Mouse (Mus musculus) bone marrow, adult 2 months (tissue): ENCODE results near the gene Ddx4. TPM values are rescaled to one million over a fixed set of nuclear protein-coding genes. Genes with fewer than 3 reads are reported as not detected.

Experiments
- H3K27ac ChIP-seq: fragments of 200-500 bp; 2 replicates; pipeline ENCODE4 v1.5.1; 2012; ENCODE audit warnings: low read depth, mild to moderate bottlenecking, control low read depth, inconsistent platforms, low read length; ENCODE audit not compliant: control insufficient read depth, poor library complexity, insufficient read depth
- H3K4me1 ChIP-seq: fragments of 200-500 bp; 2 replicates; pipeline ENCODE4 v1.6.1; 2011; ENCODE audit warnings: low read length; ENCODE audit not compliant: control insufficient read depth, insufficient read depth
- H3K4me3 ChIP-seq: fragments of 200-500 bp; replicated peaks from 2 replicates; pipeline ENCODE3; 2011; ENCODE audit warnings: mild to moderate bottlenecking, low read depth, low read length, control low read depth; ENCODE audit not compliant: control insufficient read depth
- CTCF ChIP-seq: fragments of 200-500 bp; IDR thresholded peaks from 2 replicates; pipeline ENCODE4 v1.5.1; 2011; ENCODE audit warnings: low read length, control low read depth; ENCODE audit not compliant: control insufficient read depth, insufficient read depth
- POLR2A ChIP-seq: fragments of 200-500 bp; IDR thresholded peaks from 2 replicates; pipeline ENCODE4 v1.6.1; 2011; ENCODE audit warnings: low read depth, mild to moderate bottlenecking, control low read depth, low read length, borderline replicate concordance; ENCODE audit not compliant: control insufficient read depth
- WGBS: fragments of 180-500 bp; shearing (Covaris S2); methylation state at CpG from one replicate; pipeline ENCODE4 v1.1.7; 2018; 5-methylcytosine and 5-hydroxymethylcytosine counted together
- polyA plus RNA-seq: library from polyadenylated mRNA; stranded (reverse); fragments of >200 nt; gene quantifications from 2 replicates; pipeline ENCODE4 v1.2.4, GENCODE M21; 2011; ENCODE audit warnings: low replicate concordance; ENCODE audit not compliant: missing spikeins, insufficient read depth, insufficient read length

The Ddx4 gene
- polyA plus RNA-seq, 1 experiment, result 1.6 TPM

GRCm38 (mm10) chr13:112673899-112674447, 21.7 kb upstream of the Ddx4 start:
- H3K27ac ChIP-seq, result no peak overlapping the region
- WGBS, result 18% methylated on average over 9 of the region's 9 CpGs
- no peak overlapping the region for H3K4me3 ChIP-seq
- TF ChIP-seq CTCF (peak; percentile 38; the same call in 1 of the 2 replicates), POLR2A (no peak)
- H3K4me1 ChIP-seq, result no peaks in the 10 kb centered on the region; the same call in 1 of the 2 replicates

- Histone ChIP-seq H3K27ac (no peak overlapping the region), H3K4me3 (no peak overlapping the region), H3K4me1 (no peaks in the 10 kb centered on the region; the same call in 1 of the 2 replicates)
- TF ChIP-seq POLR2A (no peak), CTCF (no peak)
- WGBS, result 64% methylated on average over 6 of the region's 6 CpGs
Measured at GRCm38 (mm10) chr13:112672797-112673196, 20.5 kb upstream of the Ddx4 start.

GRCm38 (mm10) chr13:112671708-112672107, 19.4 kb upstream of the Ddx4 start:
- TF ChIP-seq CTCF (no peak), POLR2A (no peak)
- WGBS, result 85% methylated on average over 13 of the region's 13 CpGs

DNA sequence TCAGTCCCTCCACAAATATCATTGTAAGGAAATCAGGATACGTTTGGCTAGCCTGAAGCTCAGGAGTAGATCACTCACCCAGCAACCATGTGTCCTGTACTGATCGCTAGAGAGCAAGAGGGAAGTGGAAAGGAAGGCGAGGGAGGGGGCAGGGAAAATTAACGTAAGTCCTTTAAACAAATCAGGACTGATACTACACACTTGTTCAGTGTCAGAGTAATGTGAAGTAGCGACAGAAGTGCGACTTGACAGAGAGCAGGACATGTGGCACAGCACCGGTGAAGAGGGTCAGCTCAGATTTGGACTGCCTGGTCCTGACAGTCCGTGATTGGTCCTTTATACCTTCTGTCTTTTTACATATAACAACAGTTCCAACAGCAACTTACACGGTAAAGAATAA, 14.9 kb upstream of the Ddx4 start:
- TF ChIP-seq CTCF, result no peak
- WGBS, result 47% methylated on average over 9 of the region's 9 CpGs
- Histone ChIP-seq H3K4me1 (no peaks in the 10 kb centered on the region; the same call in none of the 2 replicates), H3K27ac (no peak overlapping the region; the same call in 1 of the 2 replicates), H3K4me3 (peak overlapping the region; percentile 33)

More at GRCm38 (mm10) chr13:112671708-112672107, 19.4 kb upstream of the Ddx4 start:
- Histone ChIP-seq H3K27ac (no peak overlapping the region), H3K4me3 (no peak overlapping the region), H3K4me1 (no peaks in the 10 kb centered on the region; the same call in none of the 2 replicates)

DNA sequence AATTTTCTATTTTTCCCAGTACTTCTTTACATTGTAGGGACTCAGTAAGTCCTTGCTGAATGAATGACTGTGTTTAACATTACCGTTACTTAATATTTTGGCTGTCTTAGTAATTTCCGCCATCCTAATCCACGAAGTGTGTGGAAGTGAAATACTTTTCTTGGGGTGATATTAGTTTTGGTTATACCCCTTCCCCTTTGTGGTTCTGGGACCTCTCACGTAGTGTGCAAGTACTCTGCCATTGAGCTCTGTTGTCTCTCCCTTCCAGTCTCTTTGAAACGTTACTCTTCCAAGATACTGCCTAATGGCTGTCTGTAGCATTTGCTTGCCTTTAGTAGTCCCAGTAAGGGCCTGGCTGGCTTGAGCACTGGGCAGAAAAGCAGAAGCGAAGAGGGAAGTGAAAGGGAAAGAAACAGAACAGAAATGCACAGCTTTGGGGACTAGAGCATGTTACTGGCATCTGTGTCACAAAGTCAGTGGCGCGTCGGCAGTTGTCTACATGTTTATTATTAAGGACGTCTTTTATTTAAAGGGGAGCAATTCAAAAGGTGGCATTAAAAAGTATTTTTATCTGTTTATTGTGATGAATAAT, 14.3 kb upstream of the Ddx4 start:
- Histone ChIP-seq H3K27ac (peak overlapping the region; percentile 55; the same call in 1 of the 2 replicates), H3K4me1 (no peaks in the 10 kb centered on the region; the same call in 1 of the 2 replicates), H3K4me3 (peak overlapping the region; percentile 28)
- WGBS, result 27% methylated on average over 10 of the region's 10 CpGs
- no peak for TF ChIP-seq CTCF
- TF ChIP-seq POLR2A, result no peak

GRCm38 (mm10) chr13:112661687-112662086, 9.4 kb upstream of the Ddx4 start:
- no peak for TF ChIP-seq POLR2A
- no peak for TF ChIP-seq CTCF
- WGBS, result 82% methylated on average over 2 of the region's 2 CpGs
- Histone ChIP-seq H3K4me3 (no peak overlapping the region), H3K4me1 (no peaks in the 10 kb centered on the region), H3K27ac (no peak overlapping the region)

DNA sequence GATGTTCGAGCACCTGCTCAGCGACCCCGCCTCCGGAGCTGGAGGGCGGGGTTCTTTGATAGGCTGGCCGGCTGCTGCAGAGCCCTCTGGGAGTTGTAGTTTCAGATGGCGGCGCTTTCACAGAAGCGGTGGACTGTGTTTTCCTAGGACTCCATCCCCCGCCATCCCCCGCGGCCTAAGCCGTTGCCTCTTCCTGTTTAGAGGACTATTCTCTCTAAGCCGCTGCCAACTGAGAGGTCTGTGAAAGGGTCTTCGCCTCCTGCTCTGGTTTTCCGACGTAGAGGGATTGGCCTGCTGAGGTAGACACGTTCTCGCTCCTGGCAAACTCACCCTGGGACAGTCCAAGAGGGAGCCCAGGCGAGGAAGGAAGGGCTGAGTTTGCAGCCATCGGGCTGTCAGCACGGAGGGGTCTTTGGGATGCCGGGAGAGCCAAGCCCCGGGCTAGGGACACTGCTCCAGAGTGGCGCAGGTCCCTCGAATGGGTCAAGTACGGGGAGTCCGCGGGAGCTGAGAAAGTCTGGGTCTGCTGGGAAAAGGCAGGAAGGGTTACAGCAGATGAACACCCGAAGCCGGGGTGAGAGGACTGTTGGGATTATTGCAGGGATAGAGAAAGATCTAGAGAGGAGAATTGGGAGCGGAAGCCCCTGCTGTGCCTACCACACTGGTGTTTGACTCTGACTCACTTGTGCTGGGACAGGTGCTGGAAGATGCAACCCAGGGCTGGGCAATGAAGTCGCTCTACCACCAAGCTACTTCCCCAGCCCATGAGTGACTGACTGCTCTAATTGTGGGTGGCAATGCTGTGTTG, 8.5 kb upstream of the Ddx4 start, which contains the start of gene Slc38a9:
TSS of gene Slc38a9 (plus strand) at position 178 of the 808 bp plus-strand sequence.
- no peaks in the 10 kb centered on the region for H3K4me1 ChIP-seq
- peak within 1 kb of the TSS; percentile 89 for H3K4me3 ChIP-seq
- TF ChIP-seq CTCF (no peak), POLR2A (no peak)
- H3K27ac ChIP-seq, result peak within 1 kb of the TSS; percentile 35
- WGBS, result under 1% methylated on average over 33 of the region's 33 CpGs

- TF ChIP-seq CTCF (no peak; the same call in 1 of the 2 replicates), POLR2A (no peak)
- Histone ChIP-seq H3K4me1 (no peaks in the 10 kb centered on the region), H3K4me3 (peak overlapping the region; percentile 89), H3K27ac (no peak overlapping the region)
- 3% methylated on average over 10 of the region's 10 CpGs for WGBS
Measured at GRCm38 (mm10) chr13:112659986-112660573, 7.8 kb upstream of the Ddx4 start.
